Comparison of ENCODE assay signal across 25 mouse cellular contexts in the genomic region with DNA sequence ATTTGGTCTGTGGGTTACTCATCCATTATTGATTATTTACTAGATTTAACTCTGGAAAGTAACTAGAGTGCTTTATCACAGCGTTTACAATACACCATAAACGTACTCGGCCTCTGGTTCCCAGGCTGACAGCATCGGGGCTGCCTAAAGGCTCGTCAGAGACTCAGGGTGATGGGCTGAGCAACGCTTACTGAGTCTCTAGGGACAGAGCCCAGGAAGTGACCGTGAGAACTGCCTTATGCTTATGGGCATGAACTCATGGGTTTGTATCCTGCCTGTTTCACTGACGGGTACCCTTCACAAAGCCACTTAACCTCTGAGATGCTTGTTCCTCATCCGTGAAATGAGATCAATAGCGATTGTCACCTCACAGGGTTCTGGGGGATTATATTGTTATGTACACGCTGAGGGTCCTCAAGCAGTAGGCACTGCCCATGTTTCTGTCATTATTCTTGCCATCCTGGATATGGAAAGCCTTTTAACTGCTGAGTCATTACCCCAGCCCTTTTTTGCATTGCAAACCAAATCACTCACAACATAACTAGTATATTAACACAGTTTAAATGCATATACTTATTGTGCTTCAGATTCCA. TPM values are rescaled to one million over a fixed set of nuclear protein-coding genes. Genes with fewer than 3 reads are reported as not detected.
A peak's percentile ranks its signal among the peaks of the same experiment; 100 is the strongest.
DNase-seq lines count a peak whose midpoint lies in the region; ATAC-seq lines count a peak whose summit lies in the region.
"Had no signal": no experiment of that assay in that cellular context is flagged by ENCODE, and none has a peak within 500 bp of the region (broad histone marks: within the 10 kb centered on the region; RNA-seq: fewer than 3 reads in every experiment).

No protein-coding gene starts in this region.

- H3K9me3 ChIP-seq in heart, embryonic 10.5 days, result no peaks in the 10 kb centered on the region
- H3K9me3 ChIP-seq in hindbrain, embryonic 16.5 days (ENCODE audit: control insufficient read depth, low read length), result no peaks in the 10 kb centered on the region
- H3K9me3 ChIP-seq in neural tube, embryonic 14.5 days (ENCODE audit: control insufficient read depth, low read length), result no peaks in the 10 kb centered on the region
- H3K9me3 ChIP-seq: embryonic facial prominence, embryonic 15.5 days; forebrain, embryonic 10.5 days; heart, embryonic 15.5 days; limb, embryonic 10.5 days; lung, embryonic 15.5 days had no signal

- peak; percentile 68 for DNase-seq in heart, embryonic 10.5 days (ENCODE audit: low spot score)
- no peak for DNase-seq in heart, adult 18-20 months
- peak; percentile 6 for DNase-seq in R1 (ENCODE audit: low read depth, low spot score)
- no peak for DNase-seq in thymus, adult 18-20 months
- no peak for DNase-seq in frontal cortex, postnatal 10 days (ENCODE audit: low spot score in 2 of 2)
- DNase-seq: adrenal gland, postnatal 25 days; cerebellum, adult 9-10 months; kidney, adult 11 months; kidney, postnatal 10 days had no signal

- H3K36me3 ChIP-seq in heart, embryonic 10.5 days, result no peaks in the 10 kb centered on the region
- no peaks in the 10 kb centered on the region for H3K36me3 ChIP-seq in hindbrain, embryonic 16.5 days (ENCODE audit: control insufficient read depth, insufficient read depth, low read length)
- H3K36me3 ChIP-seq in neural tube, embryonic 14.5 days (ENCODE audit: control insufficient read depth, insufficient read depth, low read length), result no peaks in the 10 kb centered on the region
- H3K36me3 ChIP-seq: embryonic facial prominence, embryonic 15.5 days; forebrain, embryonic 10.5 days; heart, embryonic 15.5 days; limb, embryonic 10.5 days; lung, embryonic 15.5 days had no signal

- H3K27ac ChIP-seq in heart, embryonic 10.5 days, result no peak overlapping the region
- no peak overlapping the region for H3K27ac ChIP-seq in hindbrain, embryonic 16.5 days (ENCODE audit: low read depth, low read length)
- H3K27ac ChIP-seq in neural tube, embryonic 14.5 days (ENCODE audit: low read depth, low read length), result no peak overlapping the region
- H3K27ac ChIP-seq: embryonic facial prominence, embryonic 15.5 days; forebrain, embryonic 10.5 days; heart, embryonic 15.5 days; limb, embryonic 10.5 days; lung, embryonic 15.5 days had no signal

- 74% methylated on average over 11 of the region's 11 CpGs for WGBS in heart, embryonic 10.5 days
- WGBS in hindbrain, embryonic 16.5 days, result 43% methylated on average over 11 of the region's 11 CpGs
- WGBS in neural tube, embryonic 14.5 days, result 26% methylated on average over 11 of the region's 11 CpGs

- H3K27me3 ChIP-seq in heart, embryonic 10.5 days (ENCODE audit: insufficient read depth, poor library complexity, severe bottlenecking), result no peaks in the 10 kb centered on the region
- no peaks in the 10 kb centered on the region for H3K27me3 ChIP-seq in hindbrain, embryonic 16.5 days (replicated peaks; ENCODE audit: control insufficient read depth, insufficient read depth, low read length)
- H3K27me3 ChIP-seq in neural tube, embryonic 14.5 days (ENCODE audit: control insufficient read depth, insufficient read depth, low read length), result no peaks in the 10 kb centered on the region
- H3K27me3 ChIP-seq: embryonic facial prominence, embryonic 15.5 days; heart, embryonic 15.5 days; lung, embryonic 15.5 days had no signal

- ATAC-seq in hindbrain, embryonic 16.5 days, result peak; percentile 78
- peak; percentile 71 for ATAC-seq in neural tube, embryonic 14.5 days (ENCODE audit: low read depth)
- ATAC-seq in monocyte, adult 5-6 weeks (replicated peaks; ENCODE audit: insufficient number of reproducible peaks, low FRiP score, low TSS enrichment, poor library complexity, severe bottlenecking), result no peak

- H3K4me1 ChIP-seq in heart, embryonic 10.5 days, result no peaks in the 10 kb centered on the region
- no peaks in the 10 kb centered on the region for H3K4me1 ChIP-seq in hindbrain, embryonic 16.5 days (ENCODE audit: control insufficient read depth, insufficient read depth, low read depth, low read length)
- H3K4me1 ChIP-seq in neural tube, embryonic 14.5 days (ENCODE audit: control insufficient read depth, insufficient read depth, low read length), result 0 out of 2 replicates have a peak, but pooled peaks cover 2% of the 10 kb centered on the region
- H3K4me1 ChIP-seq: heart, embryonic 15.5 days; lung, embryonic 15.5 days had no signal

- H3K4me3 ChIP-seq in heart, embryonic 10.5 days, result no peak overlapping the region
- H3K4me3 ChIP-seq in hindbrain, embryonic 16.5 days (ENCODE audit: low read length), result no peak overlapping the region
- H3K4me3 ChIP-seq in neural tube, embryonic 14.5 days (ENCODE audit: low read depth, low read length), result no peak overlapping the region
- H3K4me3 ChIP-seq: embryonic facial prominence, embryonic 15.5 days; forebrain, embryonic 10.5 days; heart, embryonic 15.5 days; limb, embryonic 10.5 days; lung, embryonic 15.5 days; myocyte had no signal

- H3K4me2 ChIP-seq in hindbrain, embryonic 16.5 days (ENCODE audit: low read length), result no peak overlapping the region
- no peak overlapping the region for H3K4me2 ChIP-seq in neural tube, embryonic 14.5 days (ENCODE audit: low read depth, low read length)
- H3K4me2 ChIP-seq: embryonic facial prominence, embryonic 15.5 days; heart, embryonic 15.5 days; liver, embryonic 11.5 days; lung, embryonic 15.5 days had no signal

- H3K9ac ChIP-seq in hindbrain, embryonic 16.5 days (ENCODE audit: low read depth, low read length), result no peak overlapping the region
- no peak overlapping the region for H3K9ac ChIP-seq in neural tube, embryonic 14.5 days (replicated peaks; ENCODE audit: low read depth, low read length)
- H3K9ac ChIP-seq: embryonic facial prominence, embryonic 15.5 days; heart, embryonic 15.5 days; lung, embryonic 15.5 days had no signal

RNA-seq across cellular contexts. Expression of a gene that starts 23.1 kb away (rescaled TPM):
- not detected in 2 replicates for polyA plus RNA-seq in heart, embryonic 10.5 days (2016; fragmentation: Nextera tagmentation; extraction: Ambion mirVana)
- not detected for total RNA-seq in heart, adult 18-20 months (2021)
- polyA plus RNA-seq in hindbrain, embryonic 16.5 days (2015; fragmentation: Nextera tagmentation; extraction: Ambion mirVana), result not detected in 2 replicates
- polyA plus RNA-seq in neural tube, embryonic 14.5 days (2014; fragmentation: Nextera tagmentation; extraction: Ambion mirVana), result not detected in 2 replicates
- not detected in 3 replicates for total RNA-seq in monocyte, adult 5-6 weeks (2017)
- total RNA-seq: adrenal gland, postnatal 25 days; hematopoietic stem cell, adult 5-6 weeks; layer of hippocampus, adult 8-10 months; left cerebral cortex, adult 18-20 months; megakaryocyte progenitor cell, adult 5-6 weeks had no signal
- polyA plus RNA-seq: embryonic facial prominence, embryonic 15.5 days; forebrain, embryonic 10.5 days; gonadal fat pad, adult 2 months; heart, embryonic 15.5 days; liver, embryonic 11.5 days; lung, embryonic 15.5 days; myocyte; urinary bladder, adult 2 months had no signal

Comparison
In these comparisons a context has a peak if more than half of its experiments do, and no peak if none do; other contexts are left out.
1. DNase-seq: peak in heart, embryonic 10.5 days (single experiment) and R1 (single experiment); none in heart, adult 18-20 months (0 of 2), thymus, adult 18-20 months (0 of 2) and frontal cortex, postnatal 10 days (0 of 2).